Comparison of ENCODE assay signal across 7 mouse cellular contexts in the genomic region with DNA sequence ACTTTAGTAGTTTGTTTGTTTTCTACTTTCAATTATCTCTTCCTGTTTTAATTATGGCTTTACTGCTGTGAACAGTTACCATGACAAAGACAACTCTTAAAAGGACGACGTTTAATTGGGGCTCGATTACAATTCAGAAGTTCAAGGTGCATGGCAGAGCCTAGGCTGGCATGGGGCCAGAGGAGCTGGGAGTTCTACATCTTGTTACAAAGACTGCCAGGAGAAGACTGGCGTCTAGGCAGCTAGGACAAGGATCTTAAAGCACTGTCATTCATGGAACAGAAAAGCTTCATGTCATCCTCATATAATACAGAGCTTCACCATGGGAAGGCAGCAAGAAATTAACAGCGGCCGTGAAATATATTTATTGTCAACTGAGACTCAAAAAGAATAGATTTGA.
DNase-seq lines count a peak whose midpoint lies in the region; ATAC-seq and TF ChIP-seq lines count a peak whose summit lies in the region.

No protein-coding gene starts in this region.

- no peak overlapping the region for H3K9ac ChIP-seq in forebrain, embryonic 12.5 days
- peak overlapping the region; percentile 85 for H3K9ac ChIP-seq in hindbrain, embryonic 14.5 days

- ATAC-seq in G1E (ENCODE audit: extremely low read depth, insufficient number of reproducible peaks, low FRiP score, poor library complexity, severe bottlenecking) = no peak
- peak; percentile 39; the same call in 1 of the 2 replicates for ATAC-seq in forebrain, embryonic 12.5 days (ENCODE audit: low FRiP score)
- peak; percentile 34; the same call in 1 of the 2 replicates for ATAC-seq in hindbrain, embryonic 14.5 days (ENCODE audit: low FRiP score)

- H3K4me2 ChIP-seq in forebrain, embryonic 12.5 days = peak overlapping the region; percentile 44
- H3K4me2 ChIP-seq in hindbrain, embryonic 14.5 days (replicated peaks) = peak overlapping the region; percentile 58

- H3K4me3 ChIP-seq in G1E (ENCODE audit: low read depth, low read length) (peak overlapping the region; percentile 76; the same call in 1 of the 2 replicates), macrophage (ENCODE audit: inconsistent target) (peak overlapping the region; percentile 77)
- peak overlapping the region; percentile 60 for H3K4me3 ChIP-seq in forebrain, embryonic 12.5 days (replicated peaks)
- peak overlapping the region; percentile 59 for H3K4me3 ChIP-seq in hindbrain, embryonic 14.5 days (replicated peaks; ENCODE audit: low read length)
- H3K4me3 ChIP-seq in testis, adult 2 months (ENCODE audit: control insufficient read depth, low read depth, low read length) = peak overlapping the region; percentile 97

- H3K27me3 ChIP-seq in G1E (ENCODE audit: insufficient read depth, low read length) = no peaks in the 10 kb centered on the region
- H3K27me3 ChIP-seq in forebrain, embryonic 12.5 days = no peaks in the 10 kb centered on the region
- no peaks in the 10 kb centered on the region for H3K27me3 ChIP-seq in hindbrain, embryonic 14.5 days (ENCODE audit: control insufficient read depth, insufficient read depth, low read length)
- no peaks in the 10 kb centered on the region for H3K27me3 ChIP-seq in testis, adult 2 months (ENCODE audit: control insufficient read depth, insufficient read depth, low read length)

- H3K4me1 ChIP-seq in G1E (ENCODE audit: insufficient read depth, low read depth, low read length) = peaks cover 5% of the 10 kb centered on the region; the same call in 1 of the 2 replicates
- no peaks in the 10 kb centered on the region; the same call in 1 of the 2 replicates for H3K4me1 ChIP-seq in forebrain, embryonic 12.5 days
- H3K4me1 ChIP-seq in hindbrain, embryonic 14.5 days (replicated peaks; ENCODE audit: control insufficient read depth, insufficient read depth, low read length) = peaks cover 4% of the 10 kb centered on the region; the same call in 1 of the 2 replicates
- H3K4me1 ChIP-seq in testis, adult 2 months (ENCODE audit: control insufficient read depth, insufficient read depth, low read length) = no peaks in the 10 kb centered on the region

- H3K9me3 ChIP-seq in G1E (replicated peaks) = peaks cover 10% of the 10 kb centered on the region
- peaks cover 15% of the 10 kb centered on the region for H3K9me3 ChIP-seq in forebrain, embryonic 12.5 days
- H3K9me3 ChIP-seq in hindbrain, embryonic 14.5 days (ENCODE audit: control insufficient read depth, low read length) = peaks cover 20% of the 10 kb centered on the region

- no peak for TF ChIP-seq CTCF in G1E (IDR thresholded peaks at IDR 0.05; ENCODE audit: low read depth, low read length)
- TF ChIP-seq CTCF in testis, adult 2 months (IDR thresholded peaks at IDR 0.05; ENCODE audit: control insufficient read depth, insufficient read depth, insufficient replicate concordance, low read depth, low read length) = no peak

- WGBS in forebrain, embryonic 12.5 days = 43% methylated on average over 6 of the region's 6 CpGs
- WGBS in hindbrain, embryonic 14.5 days = 36% methylated on average over 6 of the region's 6 CpGs
- 70% methylated on average over 6 of the region's 6 CpGs for WGBS in macrophage (ENCODE audit: missing documents)

- no peak overlapping the region for H3K27ac ChIP-seq in forebrain, embryonic 12.5 days
- peak overlapping the region; percentile 91 for H3K27ac ChIP-seq in hindbrain, embryonic 14.5 days
- H3K27ac ChIP-seq in macrophage = peak overlapping the region; percentile 62; the same call in 1 of the 2 replicates
- H3K27ac ChIP-seq in testis, adult 2 months (ENCODE audit: control insufficient read depth, insufficient read depth, low read depth, low read length) = peak overlapping the region; percentile 92

- H3K79me2 ChIP-seq in macrophage (ENCODE audit: inconsistent target) = peaks cover 42% of the 10 kb centered on the region

- TF ChIP-seq POLR2A in testis, adult 2 months (IDR thresholded peaks at IDR 0.05; ENCODE audit: control insufficient read depth, low read depth, low read length) = no peak

- no peak for DNase-seq in G1E (ENCODE audit: low spot score)
- DNase-seq in adrenal gland, adult 8-10 months = peak; percentile 31
- DNase-seq in hindbrain, embryonic 14.5 days (ENCODE audit: low spot score) = peak; percentile 33
- peak; percentile 3 to 9 for DNase-seq in layer of hippocampus, postnatal 36 days

- H3K36me3 ChIP-seq in G1E (replicated peaks) (peaks cover 11% of the 10 kb centered on the region), macrophage (ENCODE audit: inconsistent target) (peaks cover 10% of the 10 kb centered on the region; the same call in 1 of the 2 replicates)
- H3K36me3 ChIP-seq in forebrain, embryonic 12.5 days (replicated peaks) = peaks cover 13% of the 10 kb centered on the region
- H3K36me3 ChIP-seq in hindbrain, embryonic 14.5 days (replicated peaks; ENCODE audit: control insufficient read depth, insufficient read depth) = peaks cover 11% of the 10 kb centered on the region; the same call in 1 of the 2 replicates
- no peaks in the 10 kb centered on the region for H3K36me3 ChIP-seq in testis, adult 2 months (ENCODE audit: control insufficient read depth, insufficient read depth, low read length)
